Mouse (Mus musculus): ENCODE measurements around the gene Prdm1.

- no peak for TF ChIP-seq CTCF (IDR thresholded peaks at IDR 0.05; ENCODE audit: control insufficient read depth, insufficient read depth, low read length)
- no peak for TF ChIP-seq POLR2A (IDR thresholded peaks at IDR 0.05; ENCODE audit: borderline replicate concordance, control insufficient read depth, low read depth, low read length)
Observed at GRCm38 (mm10) chr10:44425013-44425412, 103.3 kb downstream of the Prdm1 start.
